Mouse (Mus musculus) thymus, adult 2 months (tissue): ENCODE data around the gene Rps10. TPM values are rescaled to one million over a fixed set of nuclear protein-coding genes. Genes with fewer than 3 reads are reported as not detected.

Source experiments
- DNase-seq: peaks from one replicate; pipeline ENCODE4 v3.0.0; 2021
- H3K27ac ChIP-seq: fragments of 200-500 bp; 2 replicates; pipeline ENCODE4 v1.5.1; 2012; ENCODE audit warnings: low read length, control low read depth; ENCODE audit not compliant: control insufficient read depth, insufficient read depth
- H3K27me3 ChIP-seq: fragments of 200-500 bp; 2 replicates; pipeline ENCODE4 v1.6.1; 2012; ENCODE audit warnings: mild to moderate bottlenecking, low read length, moderate library complexity, mixed read lengths; ENCODE audit not compliant: control insufficient read depth, insufficient read depth
- H3K36me3 ChIP-seq: fragments of 200-500 bp; 2 replicates; pipeline ENCODE4 v1.6.1; 2012; ENCODE audit warnings: mild to moderate bottlenecking, low read length, moderate library complexity; ENCODE audit not compliant: control insufficient read depth, insufficient read depth
- H3K4me1 ChIP-seq: fragments of 200-500 bp; replicated peaks from 2 replicates; pipeline ENCODE4 v1.6.1; 2012; ENCODE audit warnings: low read length; ENCODE audit not compliant: control insufficient read depth, insufficient read depth
- H3K4me3 ChIP-seq: fragments of 200-500 bp; 2 replicates; pipeline ENCODE4 v1.5.1; 2012; ENCODE audit warnings: mild to moderate bottlenecking, low read length, control low read depth, moderate library complexity; ENCODE audit not compliant: control insufficient read depth, insufficient read depth
- CTCF ChIP-seq: fragments of 200-500 bp; IDR thresholded peaks from 2 replicates; pipeline ENCODE4 v1.5.1; 2012; ENCODE audit warnings: mild to moderate bottlenecking, control low read depth, low read length, moderate library complexity, borderline replicate concordance; ENCODE audit not compliant: control insufficient read depth, poor library complexity, insufficient read depth; ENCODE audit errors: extremely low read depth
- POLR2A ChIP-seq: fragments of 200-500 bp; IDR thresholded peaks from 2 replicates; pipeline ENCODE4 v1.6.1; 2012; ENCODE audit warnings: mild to moderate bottlenecking, low read length, control low read depth, moderate library complexity; ENCODE audit not compliant: control insufficient read depth, poor library complexity, insufficient read depth; ENCODE audit errors: extremely low read depth
- WGBS: fragments of 180-500 bp; shearing (Covaris S2); methylation state at CpG from one replicate; pipeline ENCODE4 v1.1.7; 2018; 5-methylcytosine and 5-hydroxymethylcytosine counted together
- polyA plus RNA-seq: library from polyadenylated mRNA; depleted of rRNA; stranded (reverse); fragments of >200 nt; gene quantifications from 2 replicates; pipeline ENCODE4 v1.2.3, GENCODE M21; 2012

Gene Rps10
- polyA plus RNA-seq, 1 experiment: 2,025 TPM

DNA sequence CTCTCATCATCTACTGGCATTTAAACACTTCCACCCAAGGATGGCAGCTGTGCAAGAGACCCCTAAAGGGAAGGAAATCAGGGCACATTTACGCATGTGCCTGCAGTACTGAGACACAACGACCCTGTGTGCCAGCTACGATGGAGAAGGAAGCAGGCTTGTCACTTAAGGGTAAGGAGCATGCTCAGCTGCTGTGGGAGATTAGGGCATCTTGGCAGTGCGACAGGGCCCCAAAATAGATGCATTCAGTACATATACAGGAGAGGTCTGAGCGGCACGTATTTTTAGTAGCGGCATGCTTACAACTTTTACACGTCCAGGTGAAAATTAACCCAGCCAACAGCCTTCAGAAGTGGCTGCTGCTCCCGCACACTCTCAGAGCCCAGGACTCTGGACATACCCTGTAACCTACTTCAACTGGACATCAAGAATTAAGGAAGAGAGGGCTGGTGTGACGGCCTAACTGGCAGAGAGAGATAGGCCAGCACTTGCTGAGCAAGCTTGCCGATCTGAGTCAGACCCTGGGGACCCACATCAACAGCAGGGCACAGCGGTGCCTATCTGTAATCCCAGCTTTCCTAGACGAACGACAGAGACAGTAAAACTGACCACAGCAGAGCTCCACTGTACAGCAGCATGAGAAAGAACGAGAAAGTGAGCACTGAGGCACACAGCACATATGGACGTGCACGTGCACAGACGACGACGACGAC lies 32.8 kb downstream of the Rps10 start:
- TF ChIP-seq CTCF (no peak), POLR2A (no peak)
- WGBS: 81% methylated on average over 21 of the region's 21 CpGs
- Histone ChIP-seq H3K27me3 (no peaks in the 10 kb centered on the region), H3K36me3 (no peaks in the 10 kb centered on the region), H3K4me1 (peaks cover 6% of the 10 kb centered on the region; the same call in 1 of the 2 replicates), H3K4me3 (no peak overlapping the region), H3K27ac (no peak overlapping the region)
- no peak for DNase-seq

DNA sequence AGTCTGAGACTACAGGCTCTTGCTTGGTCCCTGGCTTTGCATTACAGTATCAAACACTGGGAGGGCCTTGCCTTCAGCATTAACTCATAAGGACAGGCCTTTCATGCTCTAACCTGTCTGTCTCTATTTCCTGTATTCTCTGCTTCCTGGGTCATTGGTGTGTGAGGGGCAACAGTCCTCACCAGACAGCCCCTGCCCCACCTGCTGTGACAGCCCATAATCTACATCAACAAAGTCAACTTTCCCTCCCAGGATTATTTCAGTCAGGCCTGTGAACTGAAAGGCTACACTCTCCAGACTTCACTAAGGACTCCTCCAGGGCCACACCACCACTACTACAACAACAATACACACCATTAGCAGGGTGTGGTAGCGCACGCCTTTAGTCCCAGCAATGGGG lies 33.4 kb downstream of the Rps10 start:
- no peak for DNase-seq
- WGBS: 97% methylated on average over 2 of the region's 2 CpGs
- Histone ChIP-seq H3K27ac (no peak overlapping the region), H3K4me3 (no peak overlapping the region), H3K27me3 (no peaks in the 10 kb centered on the region), H3K4me1 (peaks cover 6% of the 10 kb centered on the region; the same call in 1 of the 2 replicates), H3K36me3 (no peaks in the 10 kb centered on the region)
- TF ChIP-seq CTCF (no peak), POLR2A (no peak)

DNA sequence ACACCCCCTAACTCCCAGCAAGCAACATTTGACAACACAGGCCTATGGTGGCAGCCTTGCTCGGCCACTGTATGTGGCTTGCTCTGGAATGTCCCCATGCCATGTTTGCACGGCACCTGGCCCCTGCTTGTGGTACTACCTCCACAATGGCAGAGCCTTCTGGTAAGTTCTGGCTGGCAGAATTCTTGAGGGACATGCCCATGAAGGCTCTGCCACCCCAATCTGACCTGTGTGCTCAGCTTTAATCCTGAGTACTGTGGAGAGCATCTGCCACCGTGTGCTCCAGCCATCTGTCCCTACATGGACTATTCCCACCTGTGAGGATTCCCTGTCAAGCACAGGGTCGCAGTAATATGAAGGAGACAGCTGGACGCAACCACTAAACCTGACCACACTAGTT lies 35.6 kb downstream of the Rps10 start:
- H3K27ac ChIP-seq: no peak overlapping the region
- peaks cover 3% of the 10 kb centered on the region for H3K36me3 ChIP-seq
- H3K27me3 ChIP-seq: no peaks in the 10 kb centered on the region
- no peak overlapping the region for H3K4me3 ChIP-seq
- H3K4me1 ChIP-seq: peaks cover 6% of the 10 kb centered on the region; the same call in 1 of the 2 replicates
- TF ChIP-seq POLR2A (no peak), CTCF (no peak)
- 83% methylated on average over 5 of the region's 5 CpGs for WGBS
- DNase-seq: no peak

DNA sequence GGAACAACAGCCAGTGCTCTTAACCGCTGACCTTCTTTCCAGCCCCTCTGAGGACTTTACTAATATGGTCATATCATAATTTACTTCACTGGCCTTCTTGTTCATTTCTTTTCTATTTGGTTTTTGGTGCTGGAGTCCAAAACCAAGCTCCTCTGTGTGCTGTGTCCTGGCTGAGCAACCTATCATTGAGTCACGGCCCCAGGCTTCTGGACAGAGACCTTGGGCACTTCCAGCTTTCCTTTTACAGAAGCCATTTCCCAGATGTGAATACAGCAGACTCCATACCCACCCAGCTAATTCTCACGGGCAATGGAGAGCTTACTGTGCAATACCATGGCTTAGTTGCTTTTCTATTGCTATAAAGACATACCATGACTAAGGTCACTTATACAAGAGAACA lies 36.2 kb downstream of the Rps10 start:
- H3K27ac ChIP-seq: no peak overlapping the region
- peaks cover 6% of the 10 kb centered on the region; the same call in 1 of the 2 replicates for H3K4me1 ChIP-seq
- peaks cover 3% of the 10 kb centered on the region for H3K36me3 ChIP-seq
- DNase-seq: no peak
- 91% methylated on average over 3 of the region's 3 CpGs for WGBS
- no peaks in the 10 kb centered on the region for H3K27me3 ChIP-seq
- TF ChIP-seq CTCF: no peak
- TF ChIP-seq POLR2A: no peak
- H3K4me3 ChIP-seq: no peak overlapping the region

DNA sequence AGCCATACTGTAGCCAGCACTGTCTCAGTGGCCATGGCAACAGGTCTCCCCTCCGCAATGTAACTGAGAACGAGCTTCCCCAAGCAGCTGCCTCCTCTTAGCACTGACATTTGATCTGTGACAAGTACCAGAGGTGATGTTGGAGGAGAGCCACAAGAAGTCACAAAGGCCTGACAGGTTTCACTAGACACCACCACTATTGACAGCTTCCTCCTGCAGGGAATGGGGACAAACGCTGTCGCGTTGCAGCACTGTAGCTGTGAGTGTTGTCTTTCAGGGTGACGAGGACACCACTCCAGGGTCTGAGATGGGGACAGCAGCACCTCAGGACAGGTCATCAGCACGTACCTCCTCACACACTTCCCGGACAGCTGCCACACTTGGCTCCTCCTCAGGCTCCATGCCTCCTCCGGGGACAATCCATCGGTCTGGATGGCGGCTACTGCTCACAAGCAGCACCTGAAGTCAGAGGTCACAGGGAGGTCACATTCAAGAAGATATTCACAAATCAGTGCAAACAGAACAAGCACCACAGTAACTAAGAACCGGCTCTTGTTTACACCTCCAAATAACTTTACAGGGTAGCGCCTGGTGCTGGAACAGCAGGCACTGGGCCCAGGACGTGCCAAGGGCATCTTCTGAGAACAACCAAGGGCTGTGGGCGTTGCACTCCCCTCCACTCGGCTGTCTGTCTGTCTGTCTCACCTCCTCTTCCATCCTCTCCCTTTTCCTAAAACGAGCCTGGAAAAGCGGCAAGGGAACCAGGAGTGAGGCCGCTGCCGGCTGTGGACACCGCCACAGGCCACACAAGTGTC lies 39.9 kb downstream of the Rps10 start:
- Histone ChIP-seq H3K4me3 (no peak overlapping the region), H3K27ac (no peak overlapping the region), H3K27me3 (no peaks in the 10 kb centered on the region), H3K36me3 (peaks cover 6% of the 10 kb centered on the region), H3K4me1 (peaks cover 12% of the 10 kb centered on the region)
- TF ChIP-seq CTCF: no peak
- no peak for TF ChIP-seq POLR2A
- DNase-seq: no peak
- WGBS: 95% methylated on average over 21 of the region's 21 CpGs

DNA sequence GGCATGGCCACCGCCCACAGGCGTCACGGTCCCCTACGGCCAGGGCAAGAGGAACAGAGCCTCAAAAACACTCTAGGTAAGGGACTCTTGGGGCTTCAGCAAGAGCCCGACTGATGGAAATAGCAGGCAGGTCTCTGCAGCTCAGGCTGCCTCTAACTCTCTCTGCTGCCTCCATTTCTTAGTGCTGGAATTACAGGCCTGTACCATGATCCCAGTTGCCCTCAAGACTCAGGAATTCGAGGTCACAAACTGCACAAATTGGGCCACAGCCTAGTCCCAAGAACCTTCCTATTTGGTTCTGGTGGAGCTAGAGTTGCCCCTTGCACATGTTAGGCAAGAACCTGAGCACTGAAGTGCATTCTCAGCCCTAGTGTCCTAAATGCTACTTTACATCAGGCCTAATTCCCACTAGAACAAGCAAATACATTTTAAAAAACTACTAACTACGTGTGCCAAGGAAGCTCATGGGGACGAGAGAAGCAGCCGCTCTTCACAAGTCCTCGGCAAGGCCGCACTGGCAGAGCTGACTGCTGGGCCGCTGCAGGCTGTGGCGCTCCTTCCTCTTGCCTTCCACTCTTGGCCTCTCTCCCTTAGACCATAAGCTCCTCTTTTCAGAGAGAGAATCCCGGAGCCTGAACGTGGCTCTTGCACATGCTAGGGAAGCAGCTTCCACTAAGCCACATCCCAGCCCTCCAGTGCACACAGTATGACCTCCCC lies 40.7 kb downstream of the Rps10 start:
- DNase-seq: no peak
- peaks cover 13% of the 10 kb centered on the region for H3K4me1 ChIP-seq
- no peak overlapping the region for H3K27ac ChIP-seq
- H3K27me3 ChIP-seq: no peaks in the 10 kb centered on the region
- TF ChIP-seq POLR2A (no peak), CTCF (no peak)
- 91% methylated on average over 15 of the region's 15 CpGs for WGBS
- no peak overlapping the region for H3K4me3 ChIP-seq
- H3K36me3 ChIP-seq: peaks cover 6% of the 10 kb centered on the region
